In genomic region chr14:76075721-76076120, GRCm38 (mm10) we compare ENCODE assay signal across 21 mouse cellular contexts. TPM values are rescaled to one million over a fixed set of nuclear protein-coding genes. Genes with fewer than 3 reads are reported as not detected.
A peak's percentile ranks its signal among the peaks of the same experiment; 100 is the strongest.
DNase-seq lines count a peak whose midpoint lies in the region; ATAC-seq and TF ChIP-seq lines count a peak whose summit lies in the region.
"Had no signal": no experiment of that assay in that cellular context is flagged by ENCODE, and none has a peak within 500 bp of the region (broad histone marks: within the 10 kb centered on the region; RNA-seq: fewer than 3 reads in every experiment).

No protein-coding gene starts in this region.

- ATAC-seq in forebrain, embryonic 12.5 days (ENCODE audit: low FRiP score): 0 out of 2 replicates have a peak, but pooled peaks have one; percentile 13
- ATAC-seq in forebrain, embryonic 11.5 days (replicated peaks; ENCODE audit: low FRiP score): no peak
- no peak for ATAC-seq in neural tube, embryonic 13.5 days (ENCODE audit: low read depth)
- ATAC-seq in midbrain, postnatal 0 days (ENCODE audit: low FRiP score): no peak
- no peak for ATAC-seq in intestine, postnatal 0 days
- ATAC-seq: intestine, embryonic 15.5 days; lung, postnatal 0 days had no signal

- no peaks in the 10 kb centered on the region for H3K9me3 ChIP-seq in forebrain, embryonic 12.5 days
- no peaks in the 10 kb centered on the region for H3K9me3 ChIP-seq in forebrain, embryonic 11.5 days (ENCODE audit: control insufficient read depth, low read length)
- H3K9me3 ChIP-seq in neural tube, embryonic 13.5 days: no peaks in the 10 kb centered on the region
- no peaks in the 10 kb centered on the region for H3K9me3 ChIP-seq in midbrain, postnatal 0 days (ENCODE audit: low read length)
- H3K9me3 ChIP-seq in intestine, postnatal 0 days (ENCODE audit: control insufficient read depth): no peaks in the 10 kb centered on the region
- no peaks in the 10 kb centered on the region for H3K9me3 ChIP-seq in limb, embryonic 10.5 days (replicated peaks)
- H3K9me3 ChIP-seq: embryonic facial prominence, embryonic 12.5 days; intestine, embryonic 15.5 days; kidney, embryonic 15.5 days had no signal

- H3K27ac ChIP-seq in forebrain, embryonic 12.5 days: no peak overlapping the region
- H3K27ac ChIP-seq in forebrain, embryonic 11.5 days (ENCODE audit: low read depth, low read length): no peak overlapping the region
- 0 out of 2 replicates have a peak overlapping the region, but pooled peaks have one; percentile 7 for H3K27ac ChIP-seq in neural tube, embryonic 13.5 days (replicated peaks)
- H3K27ac ChIP-seq in midbrain, postnatal 0 days (ENCODE audit: low read depth, low read length): peak overlapping the region; percentile 55; the same call in 1 of the 2 replicates
- H3K27ac ChIP-seq in intestine, postnatal 0 days (ENCODE audit: low read depth, low read length): no peak overlapping the region
- no peak overlapping the region; the same call in 1 of the 2 replicates for H3K27ac ChIP-seq in limb, embryonic 10.5 days
- H3K27ac ChIP-seq: embryonic facial prominence, embryonic 12.5 days; heart, adult 2 months; intestine, embryonic 15.5 days; kidney, embryonic 15.5 days; stomach, postnatal 0 days had no signal

- no peak for DNase-seq in forebrain, embryonic 11.5 days (ENCODE audit: low spot score)
- no peak for DNase-seq in neural tube, embryonic 10.5 days (ENCODE audit: extremely low spot score, low spot score)
- DNase-seq in midbrain, postnatal 0 days (ENCODE audit: low spot score): no peak
- no peak for DNase-seq in kidney, adult 8-10 months
- no peak for DNase-seq in limb, embryonic 10.5 days (ENCODE audit: low spot score)
- DNase-seq: adrenal gland, postnatal 10 days; cerebellum, postnatal 10 days; gastrocnemius, postnatal 25 days; heart, adult 2 months; heart, postnatal 36 days; layer of hippocampus, postnatal 36 days; liver had no signal

- H3K4me2 ChIP-seq in forebrain, embryonic 12.5 days: no peak overlapping the region
- H3K4me2 ChIP-seq in forebrain, embryonic 11.5 days (ENCODE audit: low read depth, low read length, severe bottlenecking): no peak overlapping the region
- no peak overlapping the region for H3K4me2 ChIP-seq in neural tube, embryonic 13.5 days
- no peak overlapping the region for H3K4me2 ChIP-seq in midbrain, postnatal 0 days (ENCODE audit: low read depth, low read length, poor library complexity, severe bottlenecking)
- H3K4me2 ChIP-seq in intestine, postnatal 0 days (replicated peaks; ENCODE audit: low read depth): no peak overlapping the region
- H3K4me2 ChIP-seq: embryonic facial prominence, embryonic 12.5 days; intestine, embryonic 15.5 days; kidney, embryonic 15.5 days had no signal

- WGBS in forebrain, embryonic 12.5 days: 61% methylated on average over 4 of the region's 4 CpGs
- WGBS in forebrain, embryonic 11.5 days: 65% methylated on average over 4 of the region's 4 CpGs
- 60% methylated on average over 4 of the region's 4 CpGs for WGBS in neural tube, embryonic 13.5 days
- 57% methylated on average over 4 of the region's 4 CpGs for WGBS in midbrain, postnatal 0 days
- 22% methylated on average over 4 of the region's 4 CpGs for WGBS in intestine, postnatal 0 days
- 57% methylated on average over 4 of the region's 4 CpGs for WGBS in limb, embryonic 10.5 days

- H3K27me3 ChIP-seq in forebrain, embryonic 12.5 days: no peaks in the 10 kb centered on the region
- no peaks in the 10 kb centered on the region for H3K27me3 ChIP-seq in forebrain, embryonic 11.5 days (ENCODE audit: control insufficient read depth, insufficient read depth, low read length)
- no peaks in the 10 kb centered on the region for H3K27me3 ChIP-seq in neural tube, embryonic 13.5 days
- H3K27me3 ChIP-seq in midbrain, postnatal 0 days (ENCODE audit: insufficient read depth, low read length): no peaks in the 10 kb centered on the region
- H3K27me3 ChIP-seq in intestine, postnatal 0 days (replicated peaks; ENCODE audit: control insufficient read depth, insufficient read depth, low read length): no peaks in the 10 kb centered on the region
- no peaks in the 10 kb centered on the region for H3K27me3 ChIP-seq in limb, embryonic 10.5 days (ENCODE audit: low read depth, poor library complexity, severe bottlenecking)
- H3K27me3 ChIP-seq: embryonic facial prominence, embryonic 12.5 days; intestine, embryonic 15.5 days; kidney, embryonic 15.5 days had no signal

- H3K4me1 ChIP-seq in forebrain, embryonic 12.5 days: peaks cover 11% of the 10 kb centered on the region
- H3K4me1 ChIP-seq in forebrain, embryonic 11.5 days (replicated peaks; ENCODE audit: control insufficient read depth, insufficient read depth, low read length): peaks cover 2% of the 10 kb centered on the region; the same call in 1 of the 2 replicates
- peaks cover 15% of the 10 kb centered on the region for H3K4me1 ChIP-seq in neural tube, embryonic 13.5 days (replicated peaks)
- H3K4me1 ChIP-seq in midbrain, postnatal 0 days (ENCODE audit: insufficient read depth, low read length): peaks cover 6% of the 10 kb centered on the region
- H3K4me1 ChIP-seq in intestine, postnatal 0 days (replicated peaks; ENCODE audit: control insufficient read depth, insufficient read depth, low read length): no peaks in the 10 kb centered on the region
- peaks cover 12% of the 10 kb centered on the region for H3K4me1 ChIP-seq in limb, embryonic 10.5 days
- H3K4me1 ChIP-seq: embryonic facial prominence, embryonic 12.5 days; intestine, embryonic 15.5 days; kidney, embryonic 15.5 days had no signal

- no peak overlapping the region for H3K4me3 ChIP-seq in forebrain, embryonic 12.5 days (replicated peaks)
- H3K4me3 ChIP-seq in forebrain, embryonic 11.5 days (ENCODE audit: low read depth, low read length): no peak overlapping the region
- no peak overlapping the region for H3K4me3 ChIP-seq in neural tube, embryonic 13.5 days
- H3K4me3 ChIP-seq in midbrain, postnatal 0 days (ENCODE audit: low read depth, low read length): no peak overlapping the region
- H3K4me3 ChIP-seq in intestine, postnatal 0 days (ENCODE audit: low read depth, low read length): no peak overlapping the region
- no peak overlapping the region for H3K4me3 ChIP-seq in limb, embryonic 10.5 days
- H3K4me3 ChIP-seq: embryonic facial prominence, embryonic 12.5 days; erythroblast, embryonic 14.5 days; heart, adult 2 months; intestine, embryonic 15.5 days; kidney, embryonic 15.5 days had no signal

- H3K36me3 ChIP-seq in forebrain, embryonic 12.5 days (replicated peaks): no peaks in the 10 kb centered on the region
- no peaks in the 10 kb centered on the region for H3K36me3 ChIP-seq in forebrain, embryonic 11.5 days (ENCODE audit: control insufficient read depth, insufficient read depth, low read length)
- no peaks in the 10 kb centered on the region for H3K36me3 ChIP-seq in neural tube, embryonic 13.5 days
- H3K36me3 ChIP-seq in midbrain, postnatal 0 days (ENCODE audit: insufficient read depth, low read length): no peaks in the 10 kb centered on the region
- no peaks in the 10 kb centered on the region for H3K36me3 ChIP-seq in intestine, postnatal 0 days (ENCODE audit: control insufficient read depth, insufficient read depth)
- H3K36me3 ChIP-seq in limb, embryonic 10.5 days: no peaks in the 10 kb centered on the region
- H3K36me3 ChIP-seq: embryonic facial prominence, embryonic 12.5 days; intestine, embryonic 15.5 days; kidney, embryonic 15.5 days had no signal

- TF ChIP-seq CTCF in midbrain, postnatal 0 days (IDR thresholded peaks at IDR 0.05): no peak
- no peak for TF ChIP-seq CTCF in intestine, postnatal 0 days (IDR thresholded peaks at IDR 0.05; ENCODE audit: low read depth)

- H3K9ac ChIP-seq in forebrain, embryonic 12.5 days: no peak overlapping the region
- no peak overlapping the region for H3K9ac ChIP-seq in forebrain, embryonic 11.5 days (ENCODE audit: low read length)
- no peak overlapping the region for H3K9ac ChIP-seq in neural tube, embryonic 13.5 days
- no peak overlapping the region for H3K9ac ChIP-seq in midbrain, postnatal 0 days (replicated peaks; ENCODE audit: low read length, poor library complexity, severe bottlenecking)
- H3K9ac ChIP-seq in intestine, postnatal 0 days (ENCODE audit: low read depth, low read length): no peak overlapping the region
- H3K9ac ChIP-seq: embryonic facial prominence, embryonic 12.5 days; intestine, embryonic 15.5 days; kidney, embryonic 15.5 days had no signal

RNA-seq across cellular contexts. Expression of gene Gpalpp1, which starts 34.8 kb away (rescaled TPM):
- polyA plus RNA-seq in forebrain, embryonic 12.5 days (2016; fragmentation: Nextera tagmentation; extraction: Ambion mirVana): 19.0 and 20.3 TPM in 2 replicates
- 20.3 and 20.5 TPM in 2 replicates for polyA plus RNA-seq in forebrain, embryonic 11.5 days (2014; fragmentation: Nextera tagmentation; extraction: Ambion mirVana)
- polyA plus RNA-seq in neural tube, embryonic 13.5 days (2015; fragmentation: Nextera tagmentation; extraction: Ambion mirVana): 12.2 and 12.5 TPM in 2 replicates
- total RNA-seq in midbrain, postnatal 0 days (2014; rRNA removed): 18.6 and 20.2 TPM in 2 replicates
- polyA plus RNA-seq in midbrain, postnatal 0 days (2015; fragmentation: Nextera tagmentation; extraction: Ambion mirVana): 8.3 and 8.6 TPM in 2 replicates
- 5.8 and 5.9 TPM in 2 replicates for polyA plus RNA-seq in intestine, postnatal 0 days (2015; fragmentation: Nextera tagmentation; extraction: Ambion mirVana)
- polyA plus RNA-seq in limb, embryonic 10.5 days (2016; fragmentation: Nextera tagmentation; extraction: Ambion mirVana): 13.8 and 15.1 TPM in 2 replicates

RNA-seq across cellular contexts. Expression of gene Nufip1, which starts 35.0 kb away (rescaled TPM):
- polyA plus RNA-seq in forebrain, embryonic 12.5 days (2016; fragmentation: Nextera tagmentation; extraction: Ambion mirVana): 18.5 and 19.0 TPM in 2 replicates
- 17.8 and 19.2 TPM in 2 replicates for polyA plus RNA-seq in forebrain, embryonic 11.5 days (2014; fragmentation: Nextera tagmentation; extraction: Ambion mirVana)
- polyA plus RNA-seq in neural tube, embryonic 13.5 days (2015; fragmentation: Nextera tagmentation; extraction: Ambion mirVana): 13.3 and 14.3 TPM in 2 replicates
- 10.4 and 10.6 TPM in 2 replicates for total RNA-seq in midbrain, postnatal 0 days (2014; rRNA removed)
- polyA plus RNA-seq in midbrain, postnatal 0 days (2015; fragmentation: Nextera tagmentation; extraction: Ambion mirVana): 12.8 and 14.3 TPM in 2 replicates
- polyA plus RNA-seq in intestine, postnatal 0 days (2015; fragmentation: Nextera tagmentation; extraction: Ambion mirVana): 7.5 and 8.6 TPM in 2 replicates
- polyA plus RNA-seq in limb, embryonic 10.5 days (2016; fragmentation: Nextera tagmentation; extraction: Ambion mirVana): 21.8 and 22.3 TPM in 2 replicates

Comparison
In these comparisons a context has a peak if more than half of its experiments do, and no peak if none do; other contexts are left out.
1. H3K27ac ChIP-seq: peak in neural tube, embryonic 13.5 days (single experiment) and midbrain, postnatal 0 days (single experiment); none in forebrain, embryonic 12.5 days (single experiment), forebrain, embryonic 11.5 days (single experiment), intestine, postnatal 0 days (single experiment) and limb, embryonic 10.5 days (single experiment).